Mouse (Mus musculus) retina, postnatal 7 days (tissue): ENCODE results near the gene Glt1d1.

Source experiments
- DNase-seq: peaks from one replicate; pipeline ENCODE4 v3.0.0-alpha.2; 2012; ENCODE audit warnings: low read depth, low spot score

Gene Glt1d1

DNA sequence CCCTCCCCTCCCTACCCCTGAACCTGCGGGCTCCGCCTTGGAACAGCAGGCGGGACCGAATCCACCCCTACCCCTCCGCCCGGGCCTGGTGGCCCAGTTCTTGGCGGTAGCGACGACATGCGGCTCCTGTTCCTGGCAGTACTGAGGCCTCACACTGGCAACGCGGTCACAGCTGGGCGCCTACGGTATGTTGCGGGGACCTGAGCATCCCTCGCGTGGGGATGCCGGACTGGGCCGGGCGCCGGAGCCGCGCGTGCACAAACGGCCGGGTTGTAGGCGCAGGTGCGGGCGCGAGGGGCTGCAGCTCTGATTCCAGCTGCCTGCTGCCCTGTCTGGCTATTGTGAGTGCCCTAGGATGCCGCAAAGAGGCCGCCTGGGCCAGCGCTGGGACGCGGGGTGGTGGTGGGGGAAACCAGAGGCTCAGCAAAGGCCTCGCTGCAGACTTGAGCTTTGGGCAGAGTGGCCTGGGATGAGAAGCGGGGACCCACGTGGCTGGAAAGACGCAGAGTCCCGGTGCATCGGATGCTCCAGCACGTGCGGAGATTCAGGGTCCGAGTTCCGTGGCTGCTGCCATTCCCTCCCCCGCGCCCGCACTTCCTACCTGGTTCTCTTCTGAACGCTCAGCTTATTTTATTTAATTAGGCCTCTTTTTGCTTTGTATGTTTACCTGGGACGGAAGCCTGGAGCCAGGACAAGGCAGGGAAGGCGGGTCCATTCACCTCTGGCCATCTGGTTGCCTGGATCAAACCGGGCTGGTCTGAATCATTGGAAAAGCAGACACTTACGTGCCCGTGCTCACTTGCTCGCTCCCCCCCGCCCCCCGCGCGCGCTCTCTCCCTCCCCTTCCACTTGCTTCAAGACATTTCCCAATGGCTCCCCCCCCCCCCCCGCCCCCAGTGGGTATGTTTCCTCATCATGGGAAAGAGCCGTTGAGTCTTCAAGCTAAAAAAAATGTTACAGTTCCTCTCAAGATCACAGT is at the start of gene Glt1d1, which contains the start of gene Slc15a4:
TSS of gene Glt1d1 (plus strand) at position 96 of the 979 bp plus-strand sequence.
TSS of gene Slc15a4 (minus strand) at position 731 of the 979 bp plus-strand sequence.
- DNase-seq = no peak

GRCm38 (mm10) chr5:127583658-127584057 is 48.4 kb upstream of the Glt1d1 start:
- no peak for DNase-seq

DNA sequence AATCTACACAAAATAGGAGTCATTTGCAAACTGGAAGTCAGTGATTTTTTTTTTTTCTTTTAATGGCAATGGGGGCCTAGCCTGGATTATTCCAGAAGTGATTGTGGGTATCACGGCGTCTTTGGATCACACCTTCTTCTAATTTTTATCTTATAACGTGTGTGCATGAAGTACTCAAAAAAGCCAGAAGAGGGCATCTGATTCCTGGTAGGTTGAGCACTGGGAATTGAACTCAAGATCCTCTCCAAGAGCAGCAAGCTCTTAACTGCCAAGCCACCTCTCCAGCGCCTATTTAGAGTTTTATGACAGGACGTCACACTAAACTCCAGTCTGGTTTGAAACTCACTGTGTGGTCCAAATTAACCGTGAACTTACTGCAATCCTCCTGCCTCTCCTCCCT is 44.2 kb upstream of the Glt1d1 start:
- no peak for DNase-seq

DNA sequence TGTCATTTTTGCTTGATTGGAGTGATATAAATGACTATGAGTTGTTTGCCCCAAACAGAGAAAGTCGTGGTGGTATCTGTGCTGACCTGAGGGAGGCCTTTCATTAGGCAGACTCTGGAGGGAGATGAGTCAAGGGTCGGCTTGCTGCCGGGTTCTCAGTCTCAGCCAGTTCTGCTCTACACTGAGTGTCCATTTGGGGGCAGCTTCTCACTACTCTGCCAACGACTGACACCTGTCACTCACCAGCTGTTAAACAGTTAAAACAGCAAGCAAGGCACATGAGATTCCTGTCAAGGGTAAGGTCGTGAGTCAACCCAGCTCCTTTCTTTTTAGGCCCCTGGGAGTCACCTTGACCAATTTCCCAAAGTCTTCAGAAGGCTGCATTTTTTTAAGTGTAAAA is 39.7 kb upstream of the Glt1d1 start:
- no peak for DNase-seq

DNA sequence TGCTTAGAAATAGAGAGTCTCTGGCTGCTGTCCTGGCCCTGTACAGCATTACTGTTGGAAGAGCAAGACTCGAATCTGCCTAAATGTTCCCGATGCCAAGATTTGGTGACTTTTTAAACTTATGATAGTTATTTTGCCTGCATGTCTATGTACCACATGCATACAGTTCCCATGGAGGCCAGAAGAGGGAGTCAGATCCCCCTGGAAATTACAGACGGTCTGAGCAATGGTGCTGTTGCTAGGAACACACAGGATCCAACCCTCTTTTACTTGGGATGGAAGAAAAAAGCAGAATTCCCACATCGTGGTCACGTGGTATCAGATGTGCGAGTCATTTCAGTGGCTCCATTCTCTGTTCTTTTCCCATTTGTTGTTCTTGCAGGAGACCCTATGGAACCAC is 39.2 kb upstream of the Glt1d1 start:
- no peak for DNase-seq

DNA sequence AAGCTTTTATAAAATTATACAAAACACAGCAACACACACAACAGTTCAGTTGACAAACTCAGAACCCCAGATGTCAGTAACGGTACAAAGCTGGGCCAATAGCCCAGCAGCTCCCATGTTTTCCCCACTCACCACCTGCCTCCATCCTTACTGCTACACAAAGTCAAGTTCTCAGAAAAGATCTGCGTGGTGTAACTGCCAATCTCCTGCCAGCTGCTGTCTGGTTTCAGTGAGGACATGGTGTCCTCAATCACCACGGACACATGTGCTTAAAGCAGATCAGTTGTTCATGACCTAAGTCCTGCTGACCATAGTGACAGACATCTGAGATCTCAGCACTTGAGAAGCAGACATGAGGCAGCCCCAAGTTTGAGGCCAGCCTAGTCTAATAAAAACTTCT is 36.4 kb upstream of the Glt1d1 start:
- no peak for DNase-seq

DNA sequence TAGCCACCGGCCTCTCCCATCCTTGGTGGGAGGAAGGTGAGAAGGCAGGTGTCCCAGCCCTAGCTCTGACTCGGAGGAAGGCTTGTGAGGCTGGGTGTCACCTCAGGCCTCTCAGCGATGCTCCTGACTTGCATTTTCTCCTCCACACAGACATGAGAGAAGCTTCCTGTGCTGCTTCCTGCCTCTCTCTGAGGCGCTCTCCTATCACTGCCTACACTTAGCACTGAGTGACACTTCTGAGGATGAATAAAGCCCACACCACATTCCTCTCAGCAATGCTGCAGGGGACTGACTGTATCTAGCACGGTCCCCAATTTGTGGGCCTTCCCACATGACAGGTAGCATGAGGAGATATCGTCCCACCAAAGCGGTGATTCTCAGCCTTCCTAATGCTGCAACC is 35.2 kb upstream of the Glt1d1 start:
- DNase-seq = no peak

DNA sequence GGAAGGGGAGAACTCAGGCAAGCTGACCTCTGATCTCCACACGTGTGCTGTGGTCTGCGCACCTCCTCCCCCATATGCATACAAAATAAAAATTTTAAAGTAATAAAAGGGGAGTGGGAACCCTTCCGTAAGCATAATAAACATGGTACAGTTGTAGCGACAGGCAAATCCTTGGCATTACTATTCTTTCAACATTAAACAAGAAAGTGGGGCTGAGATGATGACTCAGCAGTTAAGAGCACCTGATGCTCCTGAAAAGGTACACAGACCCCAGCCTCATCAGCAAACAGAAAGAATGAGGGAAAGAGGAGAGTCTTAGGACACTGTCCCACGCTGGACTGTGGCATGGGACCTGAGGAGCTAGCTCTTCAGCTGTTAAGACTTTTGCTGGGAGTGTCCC is 29.1 kb upstream of the Glt1d1 start:
- no peak for DNase-seq

GRCm38 (mm10) chr5:127607507-127607906 is 24.6 kb upstream of the Glt1d1 start:
- DNase-seq = no peak

DNA sequence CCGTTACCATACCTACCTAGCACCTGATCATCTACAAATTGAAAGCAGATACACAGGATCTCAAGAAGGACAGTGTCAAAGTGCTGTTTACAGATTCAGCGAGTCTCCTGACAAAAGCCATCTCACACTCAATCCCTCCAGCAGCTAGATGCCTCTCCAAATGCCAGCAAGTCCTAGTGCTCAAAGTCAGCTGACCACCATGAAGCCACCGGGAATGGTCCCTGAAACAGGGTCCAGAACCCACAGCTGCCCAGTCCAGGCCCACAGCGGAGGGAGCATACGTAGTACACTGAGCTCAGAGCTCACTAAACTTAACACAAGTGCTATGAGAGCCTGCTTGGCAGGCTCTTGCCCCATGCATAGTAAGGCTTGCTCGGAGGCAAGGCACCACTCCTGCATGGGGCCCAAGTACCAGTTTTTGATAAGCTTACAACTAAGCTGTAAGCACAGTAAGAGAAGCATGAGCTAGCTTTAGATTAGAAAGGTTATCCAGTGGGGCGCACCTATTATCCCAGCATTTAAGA is 22.8 kb upstream of the Glt1d1 start:
- no peak for DNase-seq

GRCm38 (mm10) chr5:127610787-127611509 is 21.1 kb upstream of the Glt1d1 start:
- peak; percentile 29 for DNase-seq

DNA sequence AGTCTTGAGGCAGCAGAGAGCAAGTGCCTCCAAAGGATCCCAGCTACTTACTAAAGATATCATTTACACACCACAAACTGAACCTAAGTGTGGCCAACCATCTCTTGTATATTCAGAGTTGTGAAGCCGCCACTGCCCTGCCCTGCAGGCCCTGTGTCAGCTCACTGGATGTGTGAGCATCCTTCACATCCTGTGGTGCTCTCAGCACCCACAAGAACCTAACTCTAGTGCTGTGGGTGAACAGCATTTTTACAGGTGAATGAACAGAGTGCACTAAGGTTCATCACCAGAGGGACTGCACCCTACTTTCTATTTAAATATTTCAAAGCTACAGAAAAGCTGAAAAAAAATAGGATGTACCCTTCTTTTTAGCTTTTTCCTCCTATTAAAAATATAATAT is 20.2 kb upstream of the Glt1d1 start:
- DNase-seq = no peak

GRCm38 (mm10) chr5:127612397-127612796 is 19.7 kb upstream of the Glt1d1 start:
- no peak for DNase-seq

DNA sequence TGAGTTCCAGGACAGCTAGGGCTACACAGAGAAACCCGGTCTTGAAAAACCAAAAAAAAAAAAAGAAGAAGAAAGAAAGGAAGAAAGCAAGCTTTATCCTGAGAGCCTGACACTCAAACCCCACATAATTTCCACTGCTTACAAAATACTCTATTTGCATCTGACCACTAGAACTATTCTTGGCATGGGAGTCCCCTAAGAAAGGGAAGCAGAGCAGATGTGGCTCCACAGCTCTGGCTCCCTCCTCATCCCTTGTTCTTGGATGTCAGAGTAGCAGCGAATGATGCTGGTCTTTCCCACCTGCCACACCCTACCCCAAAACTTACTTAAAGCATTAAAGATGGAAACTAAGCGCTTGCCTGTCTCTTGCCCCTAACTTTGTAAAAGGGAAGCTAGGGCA is 16.6 kb upstream of the Glt1d1 start:
- DNase-seq = no peak

- no peak for DNase-seq
These were observed 15.9 kb upstream of the Glt1d1 start for GRCm38 (mm10) chr5:127616151-127616550.

DNA sequence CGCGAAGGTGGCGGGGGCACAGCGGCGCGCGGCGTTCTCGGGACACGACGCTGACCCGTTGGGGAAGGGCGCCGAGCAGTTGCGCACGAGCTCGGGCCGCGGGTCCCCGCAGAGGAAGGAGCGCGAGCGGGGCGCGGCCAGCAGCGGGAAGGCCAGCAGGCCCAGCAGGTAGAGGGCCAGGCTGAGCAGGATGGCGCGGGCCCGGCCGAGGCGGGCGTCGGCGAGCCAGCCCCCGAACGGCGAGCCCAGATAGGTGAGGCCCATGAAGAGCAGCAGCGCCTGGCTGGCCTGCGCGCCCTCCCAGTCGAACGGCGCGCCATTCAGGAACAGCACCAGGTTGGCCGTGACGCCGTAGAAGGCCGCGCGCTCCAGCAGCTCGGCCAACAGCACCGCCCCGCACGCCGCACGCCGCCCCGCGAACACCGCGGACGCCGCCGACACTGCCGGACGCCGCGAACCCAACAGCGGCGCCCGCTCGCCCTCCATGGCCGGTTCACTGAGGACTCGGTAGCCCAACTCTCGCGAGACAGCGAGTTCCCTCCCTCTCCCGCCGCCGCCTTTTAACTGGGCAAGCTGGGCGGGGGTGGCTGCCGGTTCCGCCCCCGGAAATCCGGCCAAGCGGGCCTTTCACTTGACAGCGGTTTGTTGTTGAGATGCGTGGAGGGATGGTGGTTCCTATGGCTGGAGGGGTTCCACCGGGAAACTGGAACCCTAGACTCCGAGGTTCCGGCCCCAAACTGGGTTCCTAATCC is 15.0 kb upstream of the Glt1d1 start:
- peak; percentile 95 for DNase-seq

GRCm38 (mm10) chr5:127618834-127619233 is 13.2 kb upstream of the Glt1d1 start:
- DNase-seq = no peak

- DNase-seq = no peak
These were observed 11.7 kb upstream of the Glt1d1 start for GRCm38 (mm10) chr5:127620371-127620770.

GRCm38 (mm10) chr5:127621108-127621507 is 11.0 kb upstream of the Glt1d1 start:
- no peak for DNase-seq

DNA sequence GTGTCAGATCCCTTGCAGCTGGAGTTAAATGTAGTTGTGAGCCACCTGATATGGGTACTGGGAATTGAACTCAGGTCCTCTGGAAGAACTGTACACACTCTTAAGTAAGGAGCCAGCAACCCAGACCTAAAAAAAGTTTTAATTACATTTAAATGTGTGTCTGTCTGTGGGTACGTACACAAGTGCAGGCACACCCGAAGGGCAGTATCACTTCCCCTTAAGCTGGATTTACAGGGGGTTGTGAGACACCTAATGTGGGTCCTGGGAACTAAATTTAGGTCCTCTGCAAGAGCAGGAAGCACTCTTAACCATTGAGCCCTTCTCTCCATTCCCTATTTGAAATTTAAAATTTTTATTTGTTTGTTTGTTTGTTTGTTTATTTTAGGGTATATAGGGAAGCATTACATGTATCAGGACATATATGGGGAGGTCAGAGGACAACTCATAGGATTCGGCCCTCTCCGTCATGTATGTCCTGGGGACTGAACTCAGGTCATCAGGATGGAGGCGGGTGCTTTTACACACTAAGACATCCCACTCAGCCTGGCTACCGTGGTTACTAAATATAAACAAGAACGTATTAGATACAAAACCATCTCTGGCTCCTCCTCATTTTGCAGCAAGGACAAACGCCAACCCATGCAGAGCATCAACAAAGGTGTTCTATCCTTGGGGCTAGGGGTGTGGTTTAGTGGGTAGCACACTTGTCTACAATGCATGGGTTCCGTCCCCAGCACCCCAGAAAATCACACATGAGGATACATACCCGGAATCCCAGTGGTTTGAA is 7.4 kb upstream of the Glt1d1 start:
- no peak for DNase-seq

- no peak for DNase-seq
These were observed 4.8 kb upstream of the Glt1d1 start for GRCm38 (mm10) chr5:127627242-127627641.
